Mouse (Mus musculus): ENCODE measurements around the gene Phactr2.

Phactr2 gene

GRCm38 (mm10) chr10:13201741-13202293 lies 272.4 kb downstream of the Phactr2 start:
- no peak for DNase-seq

- no peak for DNase-seq
Measured at GRCm38 (mm10) chr10:13200862-13201261, 273.4 kb downstream of the Phactr2 start.

GRCm38 (mm10) chr10:13199234-13199633 lies 275.0 kb downstream of the Phactr2 start:
- DNase-seq = no peak

GRCm38 (mm10) chr10:13196872-13197507 lies 277.2 kb downstream of the Phactr2 start:
- DNase-seq = no peak

- DNase-seq = peak in 1 of 2 experiments; percentile 5
Measured at GRCm38 (mm10) chr10:13193496-13193895, 280.7 kb downstream of the Phactr2 start.

DNA sequence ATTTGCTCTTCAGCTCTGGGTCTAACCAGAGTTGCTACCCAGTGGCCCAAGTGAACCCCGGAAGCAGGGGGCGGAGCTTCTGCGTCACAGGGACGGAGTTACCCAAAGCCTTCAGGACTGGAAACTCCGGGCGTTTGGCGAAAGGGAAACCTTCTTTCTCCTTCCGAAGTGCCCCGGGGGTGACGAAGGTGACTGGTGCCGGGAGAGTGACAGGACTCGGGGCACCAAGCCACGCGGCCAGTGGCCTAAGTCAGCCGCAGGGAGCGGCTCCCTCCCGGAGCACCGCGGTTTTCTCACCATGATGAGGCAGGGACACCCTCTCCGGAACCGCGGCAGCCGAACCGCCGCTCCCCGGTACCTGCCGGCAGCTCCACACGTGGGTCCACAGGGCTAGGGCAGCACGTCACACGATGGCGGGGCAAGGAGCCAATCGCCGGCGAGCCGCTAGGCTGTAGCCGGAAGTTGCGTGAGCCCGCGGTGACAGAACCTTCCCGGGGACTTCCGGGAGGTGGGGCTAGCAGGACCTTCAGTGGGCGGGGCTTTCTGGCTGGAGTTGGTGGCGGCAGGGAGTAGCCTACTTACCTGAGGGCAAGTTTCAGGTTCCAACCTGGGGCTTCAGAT lies 281.4 kb downstream of the Phactr2 start, which contains the start of gene Ltv1:
TSS of gene Ltv1 (minus strand) at position 438 of the 621 bp plus-strand sequence.
- peak; percentile 96 to 98 for DNase-seq

DNA sequence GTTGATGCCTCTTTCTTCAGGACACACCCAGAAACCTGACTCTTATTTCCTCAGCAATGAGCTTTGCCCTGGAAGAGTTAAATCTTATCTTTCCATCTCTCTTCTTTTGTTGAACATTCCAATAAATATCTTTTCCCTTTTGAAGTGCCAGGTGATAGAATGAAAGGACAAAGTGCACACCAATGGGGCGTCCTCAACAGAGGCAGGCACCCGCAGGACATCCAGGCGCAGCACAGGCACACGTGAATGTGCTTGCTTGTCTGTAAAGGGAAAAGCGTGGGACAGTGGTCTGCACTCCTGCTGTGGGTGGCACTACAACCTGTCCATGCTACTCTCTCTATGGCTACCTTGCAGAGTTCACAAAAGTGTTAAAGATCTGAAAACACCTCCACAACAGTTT lies 284.3 kb downstream of the Phactr2 start:
- no peak for DNase-seq

- no peak for DNase-seq
Measured at GRCm38 (mm10) chr10:13186754-13187153, 287.5 kb downstream of the Phactr2 start.

- DNase-seq = no peak
Measured at GRCm38 (mm10) chr10:13184170-13184766, 289.9 kb downstream of the Phactr2 start.

GRCm38 (mm10) chr10:13180211-13180610 lies 294.0 kb downstream of the Phactr2 start:
- no peak for DNase-seq

- DNase-seq = no peak
Measured at GRCm38 (mm10) chr10:13177973-13178624, 296.1 kb downstream of the Phactr2 start, which contains the start of gene Zc2hc1b. Zc2hc1b (minus strand) TSS chr10:13178023.

DNA sequence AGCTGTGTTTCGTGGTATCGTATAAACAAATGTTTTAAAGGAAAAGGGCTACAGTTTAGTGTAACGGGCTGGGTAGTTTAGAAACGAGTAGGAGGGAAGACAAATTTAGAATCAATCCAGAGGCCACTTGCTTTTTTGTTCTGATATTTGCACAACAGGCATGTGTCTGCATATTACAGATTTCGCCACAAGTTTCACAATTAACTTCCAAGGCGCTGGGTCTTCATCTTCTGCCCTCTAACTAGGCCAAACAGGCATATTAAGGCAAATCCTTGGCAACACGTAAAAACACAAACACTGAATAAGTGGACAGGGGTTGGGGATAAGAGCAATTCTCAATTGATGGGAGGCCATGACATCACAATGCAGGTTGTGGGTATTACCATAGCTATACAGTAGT lies 298.3 kb downstream of the Phactr2 start:
- no peak for DNase-seq

DNA sequence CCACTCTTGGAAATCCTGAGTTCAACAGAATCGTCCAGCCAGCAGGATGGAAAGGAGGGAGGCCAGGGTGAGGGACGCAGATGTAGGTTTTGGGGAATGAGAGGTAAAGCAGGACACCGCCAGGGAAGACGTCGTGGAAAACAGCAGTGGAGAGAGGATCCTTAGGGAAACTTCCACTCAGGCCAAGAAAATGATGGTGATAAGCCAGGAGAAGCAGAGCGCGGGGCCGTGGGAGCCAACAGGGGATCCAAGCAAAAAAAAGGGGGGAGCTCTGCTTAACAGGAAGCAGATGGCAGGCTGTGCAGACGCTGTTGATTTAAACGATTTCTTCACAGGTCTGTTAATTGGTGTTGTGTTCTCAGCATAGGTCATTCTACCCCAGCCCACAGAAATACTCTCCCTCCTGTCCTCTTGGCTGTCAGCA lies 301.4 kb downstream of the Phactr2 start:
- no peak for DNase-seq

DNA sequence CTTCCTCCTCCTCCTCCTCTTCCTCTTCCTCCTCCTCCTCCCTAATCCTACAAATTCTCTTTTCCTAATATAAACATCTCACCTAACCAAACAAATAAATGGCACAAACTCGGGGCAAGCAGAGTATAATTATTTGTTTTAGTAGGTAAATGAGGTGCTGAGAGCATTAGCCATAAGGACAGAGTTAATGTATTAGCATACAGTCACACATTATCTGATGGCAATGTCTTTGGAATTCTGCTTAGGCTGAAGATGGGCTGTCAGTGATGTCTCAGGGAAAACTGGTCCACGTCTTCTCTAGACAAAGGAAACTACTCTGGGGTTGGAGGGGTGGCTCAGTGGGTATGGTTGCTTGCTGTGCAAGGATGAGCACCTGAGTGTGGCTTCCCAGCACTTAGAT lies 302.8 kb downstream of the Phactr2 start:
- no peak for DNase-seq

DNA sequence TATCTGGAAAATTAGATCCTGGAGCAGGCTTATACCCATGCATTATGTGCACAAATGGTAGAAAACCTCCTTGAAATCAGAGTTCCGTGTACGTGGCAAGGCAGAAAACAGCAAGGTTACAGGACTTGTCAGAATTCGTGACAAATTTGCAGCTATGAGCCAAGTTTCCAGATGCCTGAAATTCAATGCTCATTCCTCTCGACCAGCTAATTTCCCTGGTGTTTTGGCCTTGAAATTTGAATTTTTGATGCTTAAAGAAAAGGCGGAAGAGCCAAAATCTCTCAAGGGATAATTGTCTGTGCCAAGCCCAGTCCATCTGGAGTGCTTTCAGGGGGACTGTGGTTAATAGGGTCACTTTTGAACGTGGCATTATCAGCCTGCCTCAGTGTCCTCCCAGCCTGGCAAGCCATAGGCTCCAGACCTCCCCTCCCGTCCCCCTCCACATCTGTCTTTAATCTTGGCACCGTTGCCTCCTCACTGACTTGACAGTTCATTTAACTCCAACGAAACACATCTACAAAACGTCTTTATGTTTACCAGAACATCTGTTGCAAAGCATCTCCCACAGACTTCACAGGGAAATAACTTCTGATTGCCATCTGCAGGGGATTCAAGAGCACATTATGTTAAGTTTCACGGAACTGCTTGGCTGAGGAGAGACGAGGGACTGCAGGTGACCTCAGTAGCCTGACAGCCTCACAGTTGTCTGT lies 303.3 kb downstream of the Phactr2 start:
- no peak for DNase-seq

DNA sequence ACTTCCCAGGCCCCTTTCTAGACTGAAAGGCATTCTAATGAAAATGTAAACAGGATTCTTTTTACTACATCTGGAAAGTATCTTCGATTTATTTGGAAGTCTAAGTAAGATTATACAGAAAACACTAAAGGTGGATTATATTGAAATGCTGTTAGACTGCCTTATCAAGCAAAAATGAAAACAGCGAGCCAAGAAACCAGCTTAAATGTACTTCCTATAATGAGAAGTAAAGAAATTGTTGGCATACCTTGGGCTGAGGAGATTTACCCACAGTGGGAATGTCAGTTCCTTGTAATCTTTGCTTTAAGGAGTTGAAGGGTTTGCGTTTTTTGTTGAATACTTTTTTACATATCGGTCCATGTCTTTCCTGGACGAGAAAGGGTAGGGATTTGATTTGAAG lies 305.8 kb downstream of the Phactr2 start:
- DNase-seq = no peak

- no peak for DNase-seq
Measured at GRCm38 (mm10) chr10:13162031-13162430, 312.2 kb downstream of the Phactr2 start.

- DNase-seq = no peak
Measured at GRCm38 (mm10) chr10:13160913-13161312, 313.3 kb downstream of the Phactr2 start.

All from cerebellum, adult 18-20 months (tissue).